Mouse (Mus musculus) erythroid progenitor cell, adult 5-6 weeks (primary cell): Measurements from ENCODE around the gene Gm20388. TPM values are rescaled to one million over a fixed set of nuclear protein-coding genes. Genes with fewer than 3 reads are reported as not detected.
A peak's percentile ranks its signal among the peaks of the same experiment; 100 is the strongest.

Experiments
- ATAC-seq: replicated peaks from 2 replicates; pipeline ENCODE4 v1.8.0; 2016; ENCODE audit warnings: moderate number of reproducible peaks, mild to moderate bottlenecking, moderate TSS enrichment, inconsistent platforms; ENCODE audit not compliant: poor library complexity, low FRiP score, severe bottlenecking
- total RNA-seq, 2 experiments: library from RNA; stranded (forward) in 1 of 2; stranded (reverse) in 1 of 2; fragments of 150-400 nt in 1 of 2; fragments of 186-747, 209-891 nt in 1 of 2; gene quantifications; 2 replicates each; pipeline versions ENCODE4 v1.2.3 to v1.2.4; 2015 to 2017; ENCODE audit warnings: low replicate concordance in 2 of 2

The Gm20388 gene
- total RNA-seq, 2 experiments from 2014 or later: 4.2 TPM; not detected in 1

DNA sequence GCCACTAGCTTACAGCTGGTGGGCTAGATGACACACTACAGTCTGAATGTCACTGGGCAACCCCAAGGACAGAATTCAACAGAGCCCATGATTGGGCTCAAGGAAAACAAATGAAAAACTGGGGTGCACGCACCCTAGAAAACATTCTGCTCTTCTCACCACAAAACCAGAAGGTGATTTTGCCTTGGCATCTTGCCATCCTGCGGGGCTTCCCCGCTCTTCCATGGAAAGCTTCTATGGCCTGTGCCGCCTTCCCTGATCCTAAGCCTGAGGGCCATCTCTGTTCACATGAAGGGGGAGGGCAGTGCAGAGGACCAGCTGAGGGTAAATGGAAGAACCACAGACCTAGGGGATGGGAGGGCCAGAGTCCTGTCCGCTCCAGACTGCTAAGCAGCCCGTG is 2957.3 kb downstream of the Gm20388 start:
- ATAC-seq: no peak

DNA sequence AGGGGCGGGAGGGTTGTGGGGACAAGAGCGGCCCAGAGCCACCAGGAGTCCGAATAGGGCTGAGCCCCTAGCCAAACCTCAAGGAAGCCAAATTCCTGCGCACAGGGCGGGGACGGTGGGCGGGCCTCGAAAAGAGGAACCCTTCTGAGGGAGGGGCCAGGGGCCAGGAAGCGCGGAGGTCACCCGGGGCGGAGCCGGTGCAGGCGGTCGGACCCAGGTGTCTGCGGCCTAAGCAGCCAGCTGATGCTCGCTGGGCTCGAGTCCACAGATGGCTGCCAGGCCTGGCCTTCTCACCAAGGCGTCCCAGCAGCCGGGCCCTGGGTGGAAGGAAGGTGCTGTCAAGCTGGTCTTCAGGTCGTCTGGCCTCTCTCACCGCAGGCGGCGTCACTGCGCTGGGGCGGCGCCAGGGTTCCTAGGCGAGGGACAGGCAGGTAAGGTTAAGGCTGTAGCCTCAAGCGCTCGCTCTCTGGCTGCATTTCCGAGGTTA is 2959.8 kb downstream of the Gm20388 start:
- no peak for ATAC-seq

DNA sequence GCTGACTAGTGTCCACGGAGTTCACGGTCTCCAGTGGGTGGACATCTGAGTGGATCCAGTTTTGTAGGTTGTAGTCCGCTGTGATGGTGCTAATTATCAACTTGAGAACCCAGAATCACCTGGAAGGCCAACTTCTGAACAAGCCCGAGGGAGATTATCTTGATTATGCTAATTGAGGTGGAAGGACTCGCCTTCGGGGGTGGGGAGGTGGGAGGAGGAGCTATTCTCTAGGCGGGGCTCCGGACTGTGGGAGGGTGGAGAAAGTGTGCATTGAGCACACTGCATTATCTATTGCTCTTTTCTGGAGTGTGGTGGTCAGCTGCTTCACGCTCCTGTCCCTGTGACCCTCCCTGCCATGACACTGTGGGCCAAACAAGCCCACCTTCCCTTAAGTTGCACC is 2961.0 kb downstream of the Gm20388 start:
- no peak for ATAC-seq

DNA sequence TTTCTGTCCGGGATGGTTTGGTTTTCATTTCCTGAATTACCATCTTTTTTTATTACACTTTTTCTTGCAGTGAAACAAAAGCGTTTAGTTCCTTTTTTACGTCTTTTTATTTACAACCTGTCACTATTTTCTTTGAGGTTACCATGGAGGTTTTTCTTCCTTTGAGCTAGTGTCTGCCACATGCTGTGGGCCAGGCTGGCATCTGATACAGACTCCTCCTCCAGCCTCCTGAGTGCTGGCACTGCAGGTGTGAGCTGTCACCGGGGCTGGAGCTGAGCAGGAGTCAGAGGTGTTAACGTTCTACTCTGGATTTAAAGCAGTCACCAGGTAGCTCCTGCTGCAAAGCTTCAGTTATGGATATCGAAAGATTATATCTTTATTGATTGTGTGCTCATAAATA is 2962.5 kb downstream of the Gm20388 start:
- no peak for ATAC-seq

DNA sequence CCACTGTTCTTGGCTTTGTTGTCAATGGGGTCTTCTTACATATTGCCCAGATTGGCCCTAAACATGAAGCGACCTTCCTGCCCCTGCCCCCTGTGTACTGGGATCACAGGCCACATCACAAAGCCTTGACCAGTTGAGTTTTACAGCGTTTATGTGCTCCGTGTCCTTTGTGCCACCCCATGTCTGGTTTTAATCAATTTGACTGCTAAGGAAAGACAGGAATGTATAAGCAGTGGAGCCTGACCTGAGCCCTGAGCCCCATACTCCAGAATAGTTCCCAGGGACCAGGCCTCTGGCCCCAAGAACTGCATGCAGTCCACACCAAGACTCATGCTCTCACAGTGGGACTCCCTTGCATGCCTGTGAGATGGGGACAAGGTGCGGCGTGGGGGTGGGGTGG is 2964.5 kb downstream of the Gm20388 start:
- no peak for ATAC-seq

DNA sequence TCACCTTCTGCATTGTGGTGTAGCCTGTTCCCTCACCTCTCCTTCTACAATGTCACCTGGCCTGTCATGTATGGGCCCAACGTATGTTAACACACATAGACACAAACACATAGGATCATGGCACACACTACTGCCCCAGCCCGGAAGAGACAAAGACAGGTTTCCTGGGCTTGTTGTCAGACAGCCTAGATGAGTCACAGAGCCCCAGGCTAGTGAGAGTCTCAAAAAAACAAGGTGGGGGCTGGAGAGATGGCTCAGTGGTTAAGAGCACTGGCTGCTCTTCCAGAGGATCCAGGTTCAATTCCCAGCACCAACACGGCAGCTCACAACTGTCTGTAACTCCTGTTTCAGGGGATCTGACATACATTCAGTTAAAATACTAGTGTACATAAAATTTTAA is 2967.6 kb downstream of the Gm20388 start:
- no peak for ATAC-seq

DNA sequence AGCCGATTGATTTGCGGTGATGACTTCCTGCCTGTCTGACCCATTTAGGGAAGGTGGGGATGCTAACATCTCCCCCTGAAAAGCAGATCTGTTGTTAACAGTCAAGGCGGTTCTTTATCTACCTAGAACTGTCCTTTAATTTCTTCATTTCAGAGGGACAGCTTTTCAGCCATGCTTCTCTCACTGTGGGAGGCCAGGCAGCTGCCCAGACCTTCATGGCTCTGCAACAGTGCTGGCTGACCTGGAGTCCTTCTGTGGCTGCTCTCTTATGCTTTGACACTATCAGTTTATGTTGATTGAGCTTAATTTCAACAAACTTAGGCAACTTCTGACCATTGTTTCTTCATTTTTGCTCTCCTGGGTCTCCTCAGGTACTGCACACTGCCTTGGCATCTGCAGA is 2969.7 kb downstream of the Gm20388 start:
- no peak for ATAC-seq

DNA sequence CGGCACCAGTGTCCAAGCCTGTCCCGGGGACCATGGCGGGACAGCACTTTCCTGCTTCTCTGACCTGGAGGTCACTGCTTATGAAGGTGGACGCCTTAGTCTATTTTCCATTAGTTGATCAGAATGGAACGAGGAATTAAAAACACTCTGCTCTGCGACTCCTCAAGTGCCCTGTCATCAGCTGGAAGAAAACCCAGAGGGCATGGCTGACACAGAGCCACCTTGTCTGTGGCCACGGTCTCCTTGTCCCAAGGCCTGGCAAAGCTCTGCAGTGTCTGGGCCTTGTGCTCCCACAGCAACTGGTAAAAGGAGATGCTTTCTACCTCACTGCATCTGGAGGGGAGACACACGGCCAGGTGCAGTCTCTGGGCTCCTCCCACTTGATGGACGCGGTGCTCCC is 2973.0 kb downstream of the Gm20388 start:
- ATAC-seq: no peak

DNA sequence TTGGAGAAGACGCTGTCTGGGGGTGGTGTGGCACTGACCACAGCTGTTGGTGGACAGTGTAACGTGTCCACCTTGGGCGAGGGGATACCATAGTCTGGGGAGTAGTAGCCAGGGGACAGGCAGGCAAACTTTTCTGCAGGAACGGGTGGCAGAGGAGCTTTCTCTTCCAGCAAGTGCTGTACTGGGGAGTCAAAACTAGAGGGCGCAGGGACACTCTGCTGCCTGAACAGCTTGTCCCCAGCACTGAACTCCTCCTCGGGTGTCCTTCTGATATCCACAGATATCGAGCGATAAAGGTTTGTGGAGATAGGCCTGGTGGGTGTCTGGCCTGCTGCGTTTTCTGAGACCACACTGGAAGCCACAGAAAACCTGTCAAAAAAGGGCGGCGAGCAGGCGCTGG is 2980.8 kb downstream of the Gm20388 start:
- ATAC-seq: no peak

DNA sequence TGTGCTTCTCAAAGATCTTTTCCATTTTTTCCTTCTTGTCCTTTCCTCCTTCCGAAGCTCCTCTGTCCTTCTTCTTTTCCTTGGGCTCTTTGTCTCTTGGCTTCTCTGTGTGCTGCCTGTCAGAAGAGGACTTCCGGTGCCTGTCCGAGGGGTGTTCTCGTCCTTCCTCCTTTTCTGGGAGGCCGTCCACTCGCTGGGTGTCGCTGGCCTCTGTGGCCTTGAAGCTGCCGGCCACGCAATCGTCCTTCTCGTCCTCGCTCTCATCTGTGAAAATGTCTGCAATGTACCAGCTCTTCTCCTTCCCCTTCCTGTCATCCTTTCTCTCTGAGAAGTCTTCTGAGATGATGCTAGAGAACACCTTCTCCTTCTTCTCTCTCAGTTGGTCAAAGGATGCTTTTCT is 2982.8 kb downstream of the Gm20388 start:
- no peak for ATAC-seq

DNA sequence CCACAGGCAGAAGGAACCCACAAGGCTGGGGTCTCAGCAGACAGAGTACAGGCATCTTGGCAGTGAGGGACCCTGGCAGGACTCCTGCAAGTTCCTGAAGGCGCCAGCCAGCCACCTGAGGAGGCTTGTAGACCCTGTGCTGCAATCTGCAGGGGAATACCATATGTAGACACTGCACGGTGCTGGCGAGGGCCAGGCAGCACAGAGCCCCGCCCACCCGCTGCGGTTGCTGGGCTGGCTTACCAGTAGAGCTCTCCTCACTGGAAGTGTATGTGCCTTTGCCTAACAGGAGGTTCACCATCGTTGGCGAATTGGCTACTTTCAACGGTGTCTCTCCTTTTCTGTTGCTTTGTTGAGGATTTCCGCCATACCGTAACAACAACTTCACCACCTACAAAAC is 2985.7 kb downstream of the Gm20388 start:
- no peak for ATAC-seq

DNA sequence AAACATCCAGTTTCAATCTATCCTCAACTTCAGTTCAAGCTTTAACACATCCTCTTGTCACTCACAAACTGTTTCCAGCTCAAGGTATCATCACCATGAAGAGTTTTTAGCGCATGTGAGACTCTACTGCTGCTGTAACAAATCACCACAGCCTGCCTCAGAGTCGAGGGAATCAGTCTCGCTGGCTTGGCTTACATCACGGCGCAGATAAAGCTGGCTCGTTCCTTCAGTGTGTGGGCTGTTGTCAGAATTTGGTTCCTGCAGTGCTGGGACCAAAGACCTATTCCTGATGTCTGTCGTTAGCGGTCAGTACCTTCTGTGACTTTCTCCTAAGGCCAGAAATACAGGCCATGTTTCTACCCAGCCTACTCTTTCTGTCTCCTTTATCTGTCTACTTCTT is 2986.6 kb downstream of the Gm20388 start:
- no peak for ATAC-seq

DNA sequence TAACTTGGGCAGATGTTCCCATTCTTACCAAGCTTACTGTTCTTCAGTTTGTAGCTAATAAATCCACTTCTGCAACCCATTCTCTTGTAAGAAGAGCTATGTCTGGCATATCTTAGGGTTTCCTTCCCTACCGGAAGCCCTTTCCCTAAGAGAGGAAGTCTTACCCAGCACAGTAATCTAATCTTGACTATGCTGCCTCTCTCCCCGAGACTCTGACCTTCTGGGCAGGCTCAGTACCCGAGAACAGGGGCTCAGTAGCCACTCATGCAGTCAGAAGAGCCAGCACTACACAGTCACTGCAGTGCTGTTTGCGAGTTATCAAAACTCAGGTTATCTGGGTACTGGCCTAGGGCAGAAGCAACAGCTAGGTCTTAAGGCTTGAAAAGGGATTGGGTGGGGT is 2987.4 kb downstream of the Gm20388 start:
- ATAC-seq: no peak

DNA sequence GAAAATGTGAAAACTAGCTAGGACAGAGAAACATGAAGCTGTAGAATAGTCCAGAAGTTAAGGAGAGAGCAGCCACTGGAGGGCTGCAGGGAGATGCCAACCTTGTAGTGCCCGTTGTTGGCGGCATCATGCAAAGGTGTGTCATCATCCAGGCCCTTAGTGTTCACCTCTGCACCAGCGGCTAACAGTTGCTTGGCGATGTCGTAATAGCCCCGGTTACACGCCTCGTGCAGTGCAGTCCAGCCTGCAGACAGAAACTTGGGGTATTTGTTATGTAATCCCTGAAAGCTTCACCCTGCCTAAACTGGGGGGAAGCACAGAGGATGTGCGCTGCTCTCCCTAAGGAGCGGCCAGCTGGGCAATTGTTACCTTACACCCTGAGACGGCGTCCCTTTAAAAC is 2987.8 kb downstream of the Gm20388 start:
- no peak for ATAC-seq

DNA sequence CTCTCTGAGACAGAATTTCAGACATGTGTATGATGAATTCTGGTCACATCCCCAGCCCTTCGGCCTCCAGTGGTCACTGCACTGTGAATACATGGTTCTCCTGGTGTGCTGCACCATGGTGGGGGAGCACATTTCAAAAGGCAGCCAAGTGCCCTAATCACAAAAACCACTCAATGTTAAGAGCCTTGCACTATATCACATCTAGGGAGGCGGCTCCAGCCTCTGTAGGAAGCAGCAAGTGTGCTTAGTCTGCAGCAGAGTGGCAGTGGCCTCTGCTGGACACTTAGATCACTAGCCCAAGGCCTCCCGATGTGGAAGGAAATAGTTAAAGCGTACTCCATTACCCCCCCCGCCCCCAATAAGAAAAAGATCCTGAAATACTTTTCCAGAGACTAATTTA is 2988.4 kb downstream of the Gm20388 start:
- ATAC-seq: no peak

DNA sequence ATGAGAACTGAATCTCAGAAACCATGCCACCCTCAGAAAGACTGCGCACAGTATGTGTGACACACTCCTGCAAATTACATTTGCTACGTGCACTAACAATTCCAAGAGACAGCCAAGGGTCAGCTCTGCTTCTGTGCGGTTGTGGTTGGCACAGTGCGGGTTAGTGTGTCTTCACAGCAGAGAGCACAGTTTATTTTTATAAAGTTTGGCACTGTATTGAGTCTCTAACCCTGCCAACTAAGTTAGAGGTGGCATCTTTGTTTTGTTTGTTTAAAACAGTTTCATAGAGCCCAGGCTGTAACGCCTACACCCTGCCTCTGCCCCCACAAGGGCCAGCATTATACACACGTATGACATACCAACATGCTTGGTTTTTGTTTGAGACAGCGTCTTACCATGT is 2990.8 kb downstream of the Gm20388 start:
- no peak for ATAC-seq

DNA sequence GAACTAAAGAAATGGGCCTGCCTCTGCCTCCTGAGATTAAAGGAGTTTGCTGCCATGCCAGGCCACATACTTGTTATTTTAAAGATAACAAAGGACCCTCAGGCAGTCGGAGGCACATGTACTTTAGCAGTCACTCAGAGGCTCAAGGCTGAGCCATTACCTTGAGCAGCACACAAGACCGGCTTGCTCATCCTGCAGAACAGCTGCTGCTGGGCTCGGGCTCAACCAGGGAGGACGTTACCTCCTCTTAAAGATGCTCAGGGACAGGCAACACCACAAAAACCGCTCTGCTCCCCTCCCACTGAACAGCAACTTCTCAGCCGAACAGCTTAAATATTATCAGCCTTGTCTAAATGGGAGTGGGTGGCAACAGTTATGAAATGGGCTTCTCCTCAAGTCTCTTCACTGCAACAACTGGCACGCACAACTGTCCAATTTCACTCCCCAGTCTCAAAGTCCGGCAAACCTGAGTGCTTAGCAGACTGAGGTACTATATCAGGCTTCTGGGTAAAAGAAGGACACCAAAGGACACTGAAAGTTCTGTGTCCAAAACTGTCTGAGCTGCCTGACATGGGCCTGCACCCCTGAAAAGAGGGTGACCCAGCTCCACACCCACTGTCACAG is 2991.4 kb downstream of the Gm20388 start:
- ATAC-seq: no peak

DNA sequence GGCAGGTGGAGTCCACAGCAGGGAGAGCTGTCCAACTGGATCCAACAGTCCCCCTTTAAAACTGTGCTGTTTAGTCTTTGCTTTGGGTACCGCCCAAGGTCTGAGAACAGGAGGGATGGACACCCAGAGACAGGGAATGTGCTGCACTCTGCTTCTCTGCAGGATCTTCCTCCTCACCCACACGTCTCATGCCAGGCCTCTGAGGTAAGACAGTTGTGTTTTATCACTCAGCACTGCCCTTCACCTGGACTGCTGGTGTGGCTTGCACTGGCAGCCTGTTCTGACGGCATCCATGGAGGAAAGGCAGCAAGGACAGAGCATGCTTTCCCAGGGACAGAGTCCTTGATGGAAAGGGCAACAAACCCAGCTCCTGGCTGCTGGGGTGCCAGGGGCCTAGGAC is 2991.9 kb downstream of the Gm20388 start:
- no peak for ATAC-seq

DNA sequence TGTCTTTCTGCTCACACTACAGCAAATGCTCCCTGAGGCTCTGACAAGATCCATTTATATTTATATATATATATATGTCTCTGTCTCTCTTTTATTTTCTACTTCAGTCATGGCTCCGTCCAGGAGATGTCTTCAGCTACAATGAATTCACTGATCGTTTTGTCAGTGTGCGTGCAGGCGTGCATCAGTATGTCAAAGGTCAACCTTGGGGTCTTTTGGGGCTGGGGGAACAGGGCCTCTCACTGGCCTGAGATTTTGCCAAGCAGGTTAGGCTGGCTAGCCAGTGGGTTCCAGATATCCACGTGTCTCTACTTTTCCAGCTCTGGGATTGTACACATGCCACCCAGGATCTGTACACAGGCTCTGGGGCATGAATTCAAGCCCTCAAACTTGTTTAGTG is 2992.4 kb downstream of the Gm20388 start:
- no peak for ATAC-seq

DNA sequence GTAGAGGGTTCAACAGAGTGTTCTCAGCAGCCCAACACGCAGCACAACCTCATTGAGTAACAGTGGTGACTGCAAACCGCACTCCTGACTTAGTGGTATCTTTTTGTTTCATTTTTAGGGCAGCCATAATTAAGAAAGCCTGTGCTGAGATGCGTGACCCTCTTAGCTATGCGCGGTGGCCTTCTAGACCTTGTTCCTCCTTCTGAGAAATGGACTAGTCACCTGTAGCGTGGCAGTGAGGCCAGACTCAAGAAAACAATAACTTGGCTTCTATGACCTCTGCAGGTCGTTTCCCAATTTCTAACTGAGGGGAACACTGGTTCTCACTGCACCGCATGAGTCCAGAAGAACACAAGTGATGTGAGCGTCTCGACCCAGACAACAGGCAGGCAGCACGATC is 2993.9 kb downstream of the Gm20388 start:
- ATAC-seq: no peak

DNA sequence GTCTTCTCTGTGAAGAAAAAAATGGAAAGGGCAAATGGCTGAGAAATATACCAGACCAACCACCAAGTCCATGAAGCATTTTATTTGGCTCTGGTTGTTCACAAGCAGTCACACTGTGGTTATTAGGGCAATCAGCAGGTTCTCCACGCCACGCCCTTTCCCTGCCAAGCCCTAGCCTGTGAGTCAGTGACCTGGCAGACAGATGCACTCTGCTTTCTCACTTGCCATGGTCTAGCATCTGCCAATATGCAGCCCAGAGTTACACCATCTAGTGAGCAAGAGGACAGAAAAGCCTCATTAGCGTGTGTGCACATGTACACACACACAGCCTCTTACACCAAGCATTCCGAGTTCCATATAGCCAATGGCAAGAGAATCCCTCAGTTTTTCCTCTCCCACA is 2994.7 kb downstream of the Gm20388 start:
- peak; percentile 68 for ATAC-seq

DNA sequence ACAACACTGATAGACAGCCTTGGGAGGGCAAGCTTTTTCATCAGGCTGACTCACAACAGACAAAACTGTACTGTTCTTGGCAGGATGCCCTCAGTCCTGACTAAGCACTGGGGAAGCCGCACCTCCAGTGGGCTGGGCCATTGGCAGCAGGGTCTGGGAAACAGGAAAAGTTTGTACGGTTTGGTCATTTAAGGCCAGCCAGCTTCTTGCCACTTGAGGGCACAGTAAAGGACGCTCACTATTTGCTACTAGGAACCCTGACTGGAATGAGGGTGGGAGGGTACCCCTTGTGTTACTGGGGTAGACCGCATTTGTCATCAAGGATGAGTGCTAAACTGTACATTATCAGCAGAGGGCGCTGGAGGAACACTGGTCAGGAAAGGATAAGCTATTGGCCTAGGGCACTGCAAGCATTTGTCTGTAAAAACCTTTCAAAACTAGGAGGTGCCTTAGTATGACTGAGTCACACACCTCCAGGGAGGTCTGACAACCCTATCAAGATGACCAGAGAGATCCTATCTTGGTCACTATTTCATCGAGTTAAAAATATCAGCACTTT is 2995.9 kb downstream of the Gm20388 start:
- ATAC-seq: peak; percentile 90
